Mouse (Mus musculus) ES-Bruce4 (cell line): ENCODE results near the gene Sh3bp2. TPM values are rescaled to one million over a fixed set of nuclear protein-coding genes. Genes with fewer than 3 reads are reported as not detected.

Source experiments
- H3K27ac ChIP-seq: 2 replicates; pipeline ENCODE4 v1.5.1; 2012; ENCODE audit warnings: low read length, inconsistent platforms; ENCODE audit not compliant: insufficient read depth
- H3K27me3 ChIP-seq: 2 replicates; pipeline ENCODE4 v1.6.1; 2012; ENCODE audit warnings: mild to moderate bottlenecking, low read length, inconsistent platforms; ENCODE audit not compliant: control insufficient read depth, poor library complexity, insufficient read depth, severe bottlenecking
- H3K36me3 ChIP-seq: 2 replicates; pipeline ENCODE4 v1.6.1; 2012; ENCODE audit warnings: inconsistent platforms, mild to moderate bottlenecking, low read length, moderate library complexity; ENCODE audit not compliant: control insufficient read depth, poor library complexity, insufficient read depth, severe bottlenecking
- H3K4me1 ChIP-seq: one replicate; pipeline ENCODE4 v1.8.1; 2011; ENCODE audit warnings: low read length; ENCODE audit not compliant: control insufficient read depth, insufficient read depth
- H3K4me3 ChIP-seq: 2 replicates; pipeline ENCODE4 v1.5.1; 2011; ENCODE audit warnings: low read depth, mild to moderate bottlenecking, low read length
- H3K9ac ChIP-seq: 2 replicates; pipeline ENCODE4 v1.6.1; 2012; ENCODE audit warnings: low read depth, mild to moderate bottlenecking, inconsistent platforms; ENCODE audit not compliant: poor library complexity, severe bottlenecking
- H3K9me3 ChIP-seq: replicated peaks from 2 replicates; pipeline ENCODE4 v1.6.1; 2012; ENCODE audit warnings: mild to moderate bottlenecking, low read length, inconsistent platforms; ENCODE audit not compliant: control insufficient read depth, poor library complexity, insufficient read depth, severe bottlenecking
- CTCF ChIP-seq: IDR thresholded peaks from one replicate; pipeline ENCODE4 v1.8.1; 2011; ENCODE audit warnings: low read depth, low read length
- EP300 ChIP-seq: IDR thresholded peaks from 2 replicates; pipeline ENCODE4 v1.6.1; 2011; ENCODE audit warnings: low read depth, low read length; ENCODE audit not compliant: insufficient read depth
- POLR2A ChIP-seq: IDR thresholded peaks from one replicate; pipeline ENCODE4 v1.8.1; 2011; ENCODE audit warnings: low read length; ENCODE audit not compliant: insufficient read depth
- polyA plus RNA-seq: library from polyadenylated mRNA; stranded (reverse); fragments of >200 nt; gene quantifications from 2 replicates; pipeline ENCODE4 v1.2.4, GENCODE M21; 2011; ENCODE audit warnings: low read depth; ENCODE audit not compliant: missing spikeins, insufficient read depth, insufficient read length

Gene Sh3bp2
- polyA plus RNA-seq, 1 experiment: 2.8 TPM

GRCm38 (mm10) chr5:34538079-34538478, 12.4 kb downstream of the Sh3bp2 start:
- TF ChIP-seq POLR2A (no peak), EP300 (no peak), CTCF (no peak)
- Histone ChIP-seq H3K27me3 (no peaks in the 10 kb centered on the region), H3K36me3 (no peaks in the 10 kb centered on the region), H3K9ac (no peak overlapping the region), H3K4me3 (no peak overlapping the region), H3K4me1 (no peaks in the 10 kb centered on the region), H3K9me3 (no peaks in the 10 kb centered on the region), H3K27ac (no peak overlapping the region)

GRCm38 (mm10) chr5:34538527-34538926, 12.9 kb downstream of the Sh3bp2 start:
- no peak overlapping the region for H3K9ac ChIP-seq
- H3K27me3 ChIP-seq: no peaks in the 10 kb centered on the region
- H3K36me3 ChIP-seq: no peaks in the 10 kb centered on the region
- no peaks in the 10 kb centered on the region for H3K4me1 ChIP-seq
- no peaks in the 10 kb centered on the region for H3K9me3 ChIP-seq
- H3K4me3 ChIP-seq: no peak overlapping the region
- TF ChIP-seq CTCF (peak; percentile 64), EP300 (no peak), POLR2A (no peak)
- H3K27ac ChIP-seq: no peak overlapping the region

GRCm38 (mm10) chr5:34539121-34539520, 13.5 kb downstream of the Sh3bp2 start:
- Histone ChIP-seq H3K9me3 (no peaks in the 10 kb centered on the region), H3K9ac (no peak overlapping the region), H3K36me3 (no peaks in the 10 kb centered on the region), H3K4me1 (no peaks in the 10 kb centered on the region), H3K27me3 (no peaks in the 10 kb centered on the region), H3K4me3 (no peak overlapping the region), H3K27ac (no peak overlapping the region)
- TF ChIP-seq POLR2A (no peak), EP300 (no peak), CTCF (no peak)

DNA sequence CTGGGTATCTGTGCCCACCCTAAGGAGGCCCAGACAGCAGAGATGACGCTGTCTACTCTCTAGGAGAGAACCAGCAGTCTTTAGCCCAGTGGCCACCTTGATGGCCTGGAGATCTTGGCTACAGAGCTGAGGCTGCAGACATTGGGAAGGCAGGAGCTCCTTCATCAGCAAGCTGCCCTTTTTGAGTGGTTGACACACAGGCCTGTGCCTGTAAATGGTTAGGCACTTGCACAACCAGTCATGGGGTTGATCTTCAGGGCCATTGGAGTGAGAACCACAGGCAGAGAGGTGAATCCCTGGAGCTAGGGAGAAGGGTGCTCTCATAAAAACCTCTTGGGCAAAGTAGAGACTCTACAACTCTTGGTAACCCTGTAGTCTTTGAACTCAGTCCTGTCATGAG, 16.5 kb downstream of the Sh3bp2 start:
- H3K27ac ChIP-seq: no peak overlapping the region
- H3K9ac ChIP-seq: no peak overlapping the region
- H3K4me1 ChIP-seq: no peaks in the 10 kb centered on the region
- H3K9me3 ChIP-seq: no peaks in the 10 kb centered on the region
- TF ChIP-seq CTCF (no peak), EP300 (no peak), POLR2A (no peak)
- H3K27me3 ChIP-seq: no peaks in the 10 kb centered on the region
- H3K36me3 ChIP-seq: no peaks in the 10 kb centered on the region
- no peak overlapping the region for H3K4me3 ChIP-seq

DNA sequence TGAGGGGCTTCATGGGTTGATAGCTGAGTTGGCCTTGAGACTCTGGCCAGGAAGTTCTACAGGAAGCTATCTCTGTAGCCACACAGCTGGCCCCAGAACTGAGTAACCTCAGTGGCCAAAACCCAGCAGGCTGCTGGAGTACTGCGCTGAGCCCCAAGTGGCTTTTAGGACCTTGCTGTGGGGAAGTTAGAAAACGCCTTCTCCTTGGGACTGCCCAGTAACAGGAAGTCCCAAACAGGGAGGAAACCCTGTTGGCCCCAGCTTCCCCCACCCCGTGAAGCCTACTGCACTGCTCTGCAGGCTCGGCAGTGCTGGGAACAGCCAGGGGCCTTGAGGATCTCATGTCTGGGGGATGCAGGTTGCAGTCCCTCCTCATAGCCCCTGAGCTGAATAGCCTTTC, 17.5 kb downstream of the Sh3bp2 start:
- Histone ChIP-seq H3K36me3 (no peaks in the 10 kb centered on the region), H3K4me3 (no peak overlapping the region), H3K9me3 (no peaks in the 10 kb centered on the region), H3K4me1 (no peaks in the 10 kb centered on the region), H3K27me3 (no peaks in the 10 kb centered on the region), H3K27ac (no peak overlapping the region), H3K9ac (no peak overlapping the region)
- no peak for TF ChIP-seq POLR2A
- TF ChIP-seq CTCF: no peak
- no peak for TF ChIP-seq EP300

GRCm38 (mm10) chr5:34547410-34547809, 21.8 kb downstream of the Sh3bp2 start:
- Histone ChIP-seq H3K4me1 (peaks cover 2% of the 10 kb centered on the region), H3K9me3 (no peaks in the 10 kb centered on the region), H3K27ac (no peak overlapping the region), H3K9ac (no peak overlapping the region), H3K27me3 (no peaks in the 10 kb centered on the region), H3K36me3 (no peaks in the 10 kb centered on the region), H3K4me3 (no peak overlapping the region)
- TF ChIP-seq CTCF (peak; percentile 73), POLR2A (no peak), EP300 (no peak)
